ENCODE assay signal across 33 mouse cellular contexts in genomic region chr19:11635572-11635971, GRCm38 (mm10). TPM values are rescaled to one million over a fixed set of nuclear protein-coding genes. Genes with fewer than 3 reads are reported as not detected.
DNase-seq lines count a peak whose midpoint lies in the region; ATAC-seq and TF ChIP-seq lines count a peak whose summit lies in the region.
"Had no signal": no experiment of that assay in that cellular context is flagged by ENCODE, and none has a peak within 500 bp of the region (broad histone marks: within the 10 kb centered on the region; RNA-seq: fewer than 3 reads in every experiment).

No protein-coding gene starts in this region.

- no peak for ATAC-seq in liver, postnatal 0 days
- no peak for ATAC-seq in liver, embryonic 12.5 days
- peak; percentile 66 for ATAC-seq in granulocyte monocyte progenitor cell, adult 5-6 weeks (replicated peaks; ENCODE audit: poor library complexity, severe bottlenecking)
- ATAC-seq in heart, embryonic 11.5 days (replicated peaks; ENCODE audit: insufficient number of reproducible peaks, low FRiP score, low TSS enrichment): no peak
- ATAC-seq in kidney, embryonic 15.5 days (replicated peaks; ENCODE audit: low FRiP score): no peak
- ATAC-seq: forebrain, embryonic 13.5 days; forebrain, embryonic 16.5 days; Patski had no signal

- no peaks in the 10 kb centered on the region for H3K36me3 ChIP-seq in liver, postnatal 0 days (replicated peaks; ENCODE audit: insufficient read depth, low read length)
- H3K36me3 ChIP-seq in liver, embryonic 12.5 days: no peaks in the 10 kb centered on the region
- H3K36me3 ChIP-seq in megakaryocyte, embryonic 14.5 days (replicated peaks; ENCODE audit: low read length): no peaks in the 10 kb centered on the region
- no peaks in the 10 kb centered on the region for H3K36me3 ChIP-seq in heart, embryonic 11.5 days (ENCODE audit: control insufficient read depth, insufficient read depth, low read length)
- H3K36me3 ChIP-seq in kidney, embryonic 15.5 days: no peaks in the 10 kb centered on the region
- H3K36me3 ChIP-seq: forebrain, embryonic 10.5 days; heart, embryonic 12.5 days; heart, embryonic 15.5 days; hindbrain, embryonic 12.5 days; hindbrain, embryonic 15.5 days had no signal

- no peak overlapping the region for H3K4me3 ChIP-seq in liver, postnatal 0 days (ENCODE audit: low read depth, low read length)
- H3K4me3 ChIP-seq in liver, embryonic 12.5 days: no peak overlapping the region
- H3K4me3 ChIP-seq in megakaryocyte, embryonic 14.5 days (replicated peaks): peak overlapping the region; percentile 64
- no peak overlapping the region for H3K4me3 ChIP-seq in heart, embryonic 11.5 days (ENCODE audit: low read depth, low read length)
- H3K4me3 ChIP-seq in kidney, embryonic 15.5 days (replicated peaks): no peak overlapping the region
- H3K4me3 ChIP-seq: forebrain, embryonic 10.5 days; forebrain, embryonic 13.5 days; heart, embryonic 12.5 days; heart, embryonic 15.5 days; hindbrain, embryonic 12.5 days; hindbrain, embryonic 15.5 days had no signal

- H3K9me3 ChIP-seq in liver, postnatal 0 days (ENCODE audit: low read length): no peaks in the 10 kb centered on the region
- H3K9me3 ChIP-seq in liver, embryonic 12.5 days (replicated peaks): no peaks in the 10 kb centered on the region
- H3K9me3 ChIP-seq in megakaryocyte, embryonic 14.5 days: no peaks in the 10 kb centered on the region
- no peaks in the 10 kb centered on the region for H3K9me3 ChIP-seq in heart, embryonic 11.5 days (replicated peaks; ENCODE audit: control insufficient read depth, low read length)
- no peaks in the 10 kb centered on the region for H3K9me3 ChIP-seq in kidney, embryonic 15.5 days (replicated peaks)
- H3K9me3 ChIP-seq: forebrain, embryonic 10.5 days; forebrain, embryonic 13.5 days; heart, embryonic 12.5 days; heart, embryonic 15.5 days; hindbrain, embryonic 12.5 days; hindbrain, embryonic 15.5 days had no signal

- H3K27ac ChIP-seq in liver, postnatal 0 days (ENCODE audit: low read depth): no peak overlapping the region
- H3K27ac ChIP-seq in liver, embryonic 12.5 days: no peak overlapping the region
- H3K27ac ChIP-seq in heart, embryonic 11.5 days (ENCODE audit: low read depth, low read length): no peak overlapping the region
- no peak overlapping the region for H3K27ac ChIP-seq in kidney, embryonic 15.5 days
- H3K27ac ChIP-seq: forebrain, embryonic 10.5 days; forebrain, embryonic 13.5 days; heart, embryonic 15.5 days; hindbrain, embryonic 12.5 days; hindbrain, embryonic 15.5 days had no signal

- H3K4me1 ChIP-seq in liver, postnatal 0 days (ENCODE audit: insufficient read depth): no peaks in the 10 kb centered on the region
- H3K4me1 ChIP-seq in liver, embryonic 12.5 days: peaks cover 3% of the 10 kb centered on the region; the same call in 1 of the 2 replicates
- peaks cover 40% of the 10 kb centered on the region for H3K4me1 ChIP-seq in megakaryocyte, embryonic 14.5 days
- H3K4me1 ChIP-seq in heart, embryonic 11.5 days (ENCODE audit: control insufficient read depth, insufficient read depth, low read length): no peaks in the 10 kb centered on the region
- no peaks in the 10 kb centered on the region for H3K4me1 ChIP-seq in kidney, embryonic 15.5 days
- H3K4me1 ChIP-seq: forebrain, embryonic 10.5 days; forebrain, embryonic 13.5 days; heart, embryonic 12.5 days; heart, embryonic 15.5 days; hindbrain, embryonic 12.5 days; hindbrain, embryonic 15.5 days had no signal

- no peaks in the 10 kb centered on the region for H3K27me3 ChIP-seq in liver, postnatal 0 days (ENCODE audit: insufficient read depth, low read length)
- H3K27me3 ChIP-seq in liver, embryonic 12.5 days (replicated peaks): no peaks in the 10 kb centered on the region
- H3K27me3 ChIP-seq in megakaryocyte, embryonic 14.5 days (replicated peaks): no peaks in the 10 kb centered on the region
- no peaks in the 10 kb centered on the region for H3K27me3 ChIP-seq in heart, embryonic 11.5 days (ENCODE audit: control insufficient read depth, insufficient read depth, low read length)
- H3K27me3 ChIP-seq in kidney, embryonic 15.5 days: no peaks in the 10 kb centered on the region
- H3K27me3 ChIP-seq: forebrain, embryonic 13.5 days; heart, embryonic 12.5 days; heart, embryonic 15.5 days; hindbrain, embryonic 12.5 days; hindbrain, embryonic 15.5 days; Patski had no signal

- no peak overlapping the region for H3K9ac ChIP-seq in liver, postnatal 0 days (replicated peaks)
- no peak overlapping the region for H3K9ac ChIP-seq in liver, embryonic 12.5 days
- no peak overlapping the region for H3K9ac ChIP-seq in heart, embryonic 11.5 days (ENCODE audit: low read depth, low read length)
- no peak overlapping the region for H3K9ac ChIP-seq in kidney, embryonic 15.5 days
- H3K9ac ChIP-seq: forebrain, embryonic 13.5 days; heart, embryonic 12.5 days; heart, embryonic 15.5 days; hindbrain, embryonic 12.5 days; hindbrain, embryonic 15.5 days had no signal

- peak overlapping the region; percentile 20; the same call in 1 of the 2 replicates for H3K4me2 ChIP-seq in liver, postnatal 0 days (ENCODE audit: low read depth, low read length)
- no peak overlapping the region for H3K4me2 ChIP-seq in liver, embryonic 12.5 days
- no peak overlapping the region for H3K4me2 ChIP-seq in heart, embryonic 11.5 days
- no peak overlapping the region for H3K4me2 ChIP-seq in kidney, embryonic 15.5 days
- H3K4me2 ChIP-seq: forebrain, embryonic 13.5 days; heart, embryonic 12.5 days; heart, embryonic 15.5 days; hindbrain, embryonic 12.5 days; hindbrain, embryonic 15.5 days had no signal

- no peak for TF ChIP-seq EP300 in liver, postnatal 0 days (IDR thresholded peaks at IDR 0.05; ENCODE audit: low read depth)

- DNase-seq in liver, postnatal 0 days: no peak
- no peak for DNase-seq in Muller cell, postnatal 12 days (ENCODE audit: inconsistent ontology term)
- DNase-seq: adrenal gland, adult 2 months; adrenal gland, postnatal 14 days; cerebellum, adult 11-12 months; cerebellum, adult 8-10 months; cerebellum, postnatal 10 days; cerebellum, postnatal 36 days; gastrocnemius, postnatal 10 days; gastrocnemius, postnatal 36 days; heart, adult 11 months; heart, postnatal 10 days; heart, postnatal 36 days had no signal

- WGBS in liver, postnatal 0 days (ENCODE audit: insufficient replicate concordance): 23% methylated on average over 5 of the region's 5 CpGs
- 16% methylated on average over 5 of the region's 5 CpGs for whole genome bisulfite sequencing in liver, embryonic 12.5 days (ENCODE audit: insufficient replicate concordance)
- 48% methylated on average over 5 of the region's 5 CpGs for WGBS in heart, embryonic 11.5 days (ENCODE audit: insufficient replicate concordance)
- 82% methylated on average over 5 of the region's 5 CpGs for WGBS in kidney, embryonic 15.5 days

- TF ChIP-seq CTCF in liver, postnatal 0 days (IDR thresholded peaks at IDR 0.05; ENCODE audit: low read depth): no peak

RNA-seq across cellular contexts. Expression of gene Ms4a3, which starts 5.1 kb away (rescaled TPM):
- 37.6 and 38.0 TPM in 2 replicates for polyA plus RNA-seq in liver, postnatal 0 days (2015; fragmentation: Nextera tagmentation; extraction: Ambion mirVana)
- polyA plus RNA-seq in liver, embryonic 12.5 days (2016; fragmentation: Nextera tagmentation; extraction: Ambion mirVana): 4.5 and 6.4 TPM in 2 replicates
- total RNA-seq in granulocyte monocyte progenitor cell, adult 5-6 weeks (2014; fragmentation: Nextera tagmentation): 1,080 and 1,135 TPM in 2 replicates
- total RNA-seq in granulocyte monocyte progenitor cell, adult 5-6 weeks (2017): 1,013 and 1,248 TPM in 2 replicates
- polyA plus RNA-seq in megakaryocyte, embryonic 14.5 days (2012; ENCODE audit: insufficient read depth, low replicate concordance): 0.74 and 1.9 TPM in 2 replicates
- polyA plus RNA-seq in heart, embryonic 11.5 days (2014; fragmentation: Nextera tagmentation; extraction: Ambion mirVana): 0.39 TPM in 1 of 2 replicates, not detected in the other
- polyA plus RNA-seq in kidney, embryonic 15.5 days (2015; fragmentation: Nextera tagmentation; extraction: Ambion mirVana): 0.17 and 0.55 TPM in 2 replicates
- total RNA-seq: adrenal gland, adult 2 months; adrenal gland, postnatal 14 days; ES-E14; gastrocnemius, adult 18-20 months; gastrocnemius, postnatal 36 days; heart, adult 8-10 months; heart, postnatal 10 days; heart, postnatal 36 days had no signal
- polyA plus RNA-seq: adrenal gland, adult 2 months; brain, embryonic 14.5 days; forebrain, embryonic 10.5 days; forebrain, embryonic 13.5 days; forebrain, embryonic 16.5 days; heart, embryonic 15.5 days; hindbrain, embryonic 12.5 days; hindbrain, embryonic 15.5 days; intestine, embryonic 14.5 days had no signal

RNA-seq across cellular contexts. Expression of gene Ms4a2, which starts 12.1 kb away (rescaled TPM):
- polyA plus RNA-seq in liver, postnatal 0 days (2015; fragmentation: Nextera tagmentation; extraction: Ambion mirVana): 0.86 and 0.90 TPM in 2 replicates
- polyA plus RNA-seq in liver, embryonic 12.5 days (2016; fragmentation: Nextera tagmentation; extraction: Ambion mirVana): 0.20 and 0.52 TPM in 2 replicates
- total RNA-seq in granulocyte monocyte progenitor cell, adult 5-6 weeks (2014; fragmentation: Nextera tagmentation): 21.5 and 44.3 TPM in 2 replicates
- 35.0 and 40.7 TPM in 2 replicates for total RNA-seq in granulocyte monocyte progenitor cell, adult 5-6 weeks (2017)
- 0.35 TPM in 1 of 2 replicates, not detected in the other for polyA plus RNA-seq in megakaryocyte, embryonic 14.5 days (2012; ENCODE audit: insufficient read depth, low replicate concordance)
- 0.24 TPM in 1 of 2 replicates, not detected in the other for polyA plus RNA-seq in heart, embryonic 11.5 days (2014; fragmentation: Nextera tagmentation; extraction: Ambion mirVana)
- 1.3 and 2.0 TPM in 2 replicates for polyA plus RNA-seq in kidney, embryonic 15.5 days (2015; fragmentation: Nextera tagmentation; extraction: Ambion mirVana)
- total RNA-seq: adrenal gland, postnatal 14 days; ES-E14; heart, adult 8-10 months; heart, postnatal 36 days had no signal
- polyA plus RNA-seq: adrenal gland, adult 2 months; forebrain, embryonic 13.5 days; forebrain, embryonic 16.5 days; heart, embryonic 12.5 days; heart, embryonic 15.5 days; hindbrain, embryonic 12.5 days had no signal

RNA-seq across cellular contexts. Expression of gene Oosp2, which starts 24.8 kb away (rescaled TPM):
- polyA plus RNA-seq in liver, postnatal 0 days (2015; fragmentation: Nextera tagmentation; extraction: Ambion mirVana): 0.19 TPM in 1 of 2 replicates, not detected in the other
- polyA plus RNA-seq in liver, embryonic 12.5 days (2016; fragmentation: Nextera tagmentation; extraction: Ambion mirVana): 0.55 and 0.63 TPM in 2 replicates
- total RNA-seq in granulocyte monocyte progenitor cell, adult 5-6 weeks (2014; fragmentation: Nextera tagmentation): 5.0 TPM in 1 of 2 replicates, not detected in the other
- 1.3 TPM in 1 of 2 replicates, not detected in the other for total RNA-seq in granulocyte monocyte progenitor cell, adult 5-6 weeks (2017)
- not detected in 2 replicates for polyA plus RNA-seq in megakaryocyte, embryonic 14.5 days (2012; ENCODE audit: insufficient read depth, low replicate concordance)
- not detected in 2 replicates for polyA plus RNA-seq in heart, embryonic 11.5 days (2014; fragmentation: Nextera tagmentation; extraction: Ambion mirVana)
- polyA plus RNA-seq in kidney, embryonic 15.5 days (2015; fragmentation: Nextera tagmentation; extraction: Ambion mirVana): not detected in 2 replicates
- total RNA-seq: adrenal gland, postnatal 14 days; ES-E14; gastrocnemius, adult 18-20 months; gastrocnemius, postnatal 10 days; gastrocnemius, postnatal 36 days; heart, adult 8-10 months; heart, postnatal 10 days; heart, postnatal 36 days had no signal
- polyA plus RNA-seq: adrenal gland, adult 2 months; brain, embryonic 14.5 days; embryonic facial prominence, embryonic 11.5 days; embryonic facial prominence, embryonic 14.5 days; forebrain, embryonic 10.5 days; forebrain, embryonic 13.5 days; forebrain, embryonic 16.5 days; heart, embryonic 12.5 days; heart, embryonic 15.5 days; hindbrain, embryonic 12.5 days; hindbrain, embryonic 15.5 days; intestine, embryonic 14.5 days; Patski had no signal

RNA-seq across cellular contexts. Expression of gene Ms4a6d, which starts 30.9 kb away (rescaled TPM):
- 8.8 and 9.0 TPM in 2 replicates for polyA plus RNA-seq in liver, postnatal 0 days (2015; fragmentation: Nextera tagmentation; extraction: Ambion mirVana)
- 2.4 and 2.7 TPM in 2 replicates for polyA plus RNA-seq in liver, embryonic 12.5 days (2016; fragmentation: Nextera tagmentation; extraction: Ambion mirVana)
- total RNA-seq in granulocyte monocyte progenitor cell, adult 5-6 weeks (2014; fragmentation: Nextera tagmentation): 3.6 and 6.2 TPM in 2 replicates
- 2.4 and 2.7 TPM in 2 replicates for total RNA-seq in granulocyte monocyte progenitor cell, adult 5-6 weeks (2017)
- polyA plus RNA-seq in megakaryocyte, embryonic 14.5 days (2012; ENCODE audit: insufficient read depth, low replicate concordance): 2.4 TPM in 1 of 2 replicates, not detected in the other
- polyA plus RNA-seq in heart, embryonic 11.5 days (2014; fragmentation: Nextera tagmentation; extraction: Ambion mirVana): 0.87 and 1.1 TPM in 2 replicates
- polyA plus RNA-seq in kidney, embryonic 15.5 days (2015; fragmentation: Nextera tagmentation; extraction: Ambion mirVana): 2.8 and 4.2 TPM in 2 replicates

RNA-seq across cellular contexts. Expression of gene Oosp1, which starts 55.4 kb away (rescaled TPM):
- polyA plus RNA-seq in liver, postnatal 0 days (2015; fragmentation: Nextera tagmentation; extraction: Ambion mirVana): 0.26 and 0.54 TPM in 2 replicates
- polyA plus RNA-seq in liver, embryonic 12.5 days (2016; fragmentation: Nextera tagmentation; extraction: Ambion mirVana): not detected in 2 replicates
- 4.7 and 15.8 TPM in 2 replicates for total RNA-seq in granulocyte monocyte progenitor cell, adult 5-6 weeks (2014; fragmentation: Nextera tagmentation)
- total RNA-seq in granulocyte monocyte progenitor cell, adult 5-6 weeks (2017): 5.1 and 11.9 TPM in 2 replicates
- polyA plus RNA-seq in megakaryocyte, embryonic 14.5 days (2012; ENCODE audit: insufficient read depth, low replicate concordance): not detected in 2 replicates
- polyA plus RNA-seq in heart, embryonic 11.5 days (2014; fragmentation: Nextera tagmentation; extraction: Ambion mirVana): not detected in 2 replicates
- polyA plus RNA-seq in kidney, embryonic 15.5 days (2015; fragmentation: Nextera tagmentation; extraction: Ambion mirVana): not detected in 2 replicates
- total RNA-seq: ES-E14; gastrocnemius, adult 18-20 months; gastrocnemius, postnatal 10 days; gastrocnemius, postnatal 36 days; heart, adult 8-10 months; heart, postnatal 10 days; heart, postnatal 36 days had no signal
- polyA plus RNA-seq: adrenal gland, adult 2 months; brain, embryonic 14.5 days; embryonic facial prominence, embryonic 11.5 days; embryonic facial prominence, embryonic 14.5 days; forebrain, embryonic 10.5 days; forebrain, embryonic 13.5 days; forebrain, embryonic 16.5 days; heart, embryonic 12.5 days; heart, embryonic 15.5 days; hindbrain, embryonic 12.5 days; hindbrain, embryonic 15.5 days; intestine, embryonic 14.5 days; Patski had no signal
